Mouse (Mus musculus) layer of hippocampus, adult 9-10 months (tissue): ENCODE results near the gene Vps13c.

Experiments used
- DNase-seq: peaks from one replicate; pipeline ENCODE4 v3.0.0; 2022; ENCODE audit warnings: low spot score

Vps13c gene

GRCm38 (mm10) chr9:68022311-68023043 lies 182.3 kb downstream of the Vps13c start:
- no peak for DNase-seq

- DNase-seq = no peak
Measured at GRCm38 (mm10) chr9:68028631-68029030, 188.4 kb downstream of the Vps13c start.

GRCm38 (mm10) chr9:68033771-68034170 lies 193.6 kb downstream of the Vps13c start:
- DNase-seq = no peak
